Mouse (Mus musculus) MEL-GATA-1-ER (cell line): ENCODE data around the gene Aifm3.

Experiments
- DNase-seq: peaks from one replicate; pipeline ENCODE4 v3.0.0-alpha.2; 2012; ENCODE audit warnings: low read depth; ENCODE audit errors: extremely low read depth

Aifm3 gene

DNA sequence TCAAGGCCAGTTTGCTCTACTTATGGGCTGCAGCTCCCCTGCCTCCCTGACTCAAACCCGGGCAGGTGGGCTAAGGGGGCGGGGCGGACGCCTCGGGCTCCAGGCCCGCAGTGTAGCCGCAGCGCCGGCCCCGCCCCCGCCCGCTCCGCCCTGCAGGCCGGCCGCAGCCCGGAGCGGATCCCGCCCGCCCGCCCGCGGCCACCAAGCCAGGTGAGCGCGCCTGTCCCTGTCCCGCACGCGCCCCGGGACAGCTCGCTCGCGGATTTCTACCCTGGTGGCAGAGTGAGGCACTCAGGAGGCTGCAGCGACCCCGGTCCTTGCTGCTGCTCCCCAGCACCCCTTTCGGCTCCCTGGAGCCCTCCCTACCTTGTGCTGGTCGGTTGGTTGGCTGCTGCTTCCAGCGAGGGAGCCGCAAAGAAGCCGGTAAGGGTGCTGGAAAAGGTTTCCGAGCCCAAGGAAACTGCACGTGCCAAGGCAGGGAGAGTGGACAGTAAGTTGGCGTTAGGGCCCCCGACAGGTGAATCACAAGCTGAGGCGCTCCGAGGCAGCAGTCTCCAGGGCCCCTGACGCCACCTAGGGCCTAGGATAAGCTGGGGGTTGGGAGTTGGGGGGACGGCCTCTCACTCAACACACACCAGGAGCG is at the start of gene Aifm3:
Aifm3 (plus strand) TSS at position 143 of the 643 bp plus-strand sequence.
- DNase-seq = no peak

DNA sequence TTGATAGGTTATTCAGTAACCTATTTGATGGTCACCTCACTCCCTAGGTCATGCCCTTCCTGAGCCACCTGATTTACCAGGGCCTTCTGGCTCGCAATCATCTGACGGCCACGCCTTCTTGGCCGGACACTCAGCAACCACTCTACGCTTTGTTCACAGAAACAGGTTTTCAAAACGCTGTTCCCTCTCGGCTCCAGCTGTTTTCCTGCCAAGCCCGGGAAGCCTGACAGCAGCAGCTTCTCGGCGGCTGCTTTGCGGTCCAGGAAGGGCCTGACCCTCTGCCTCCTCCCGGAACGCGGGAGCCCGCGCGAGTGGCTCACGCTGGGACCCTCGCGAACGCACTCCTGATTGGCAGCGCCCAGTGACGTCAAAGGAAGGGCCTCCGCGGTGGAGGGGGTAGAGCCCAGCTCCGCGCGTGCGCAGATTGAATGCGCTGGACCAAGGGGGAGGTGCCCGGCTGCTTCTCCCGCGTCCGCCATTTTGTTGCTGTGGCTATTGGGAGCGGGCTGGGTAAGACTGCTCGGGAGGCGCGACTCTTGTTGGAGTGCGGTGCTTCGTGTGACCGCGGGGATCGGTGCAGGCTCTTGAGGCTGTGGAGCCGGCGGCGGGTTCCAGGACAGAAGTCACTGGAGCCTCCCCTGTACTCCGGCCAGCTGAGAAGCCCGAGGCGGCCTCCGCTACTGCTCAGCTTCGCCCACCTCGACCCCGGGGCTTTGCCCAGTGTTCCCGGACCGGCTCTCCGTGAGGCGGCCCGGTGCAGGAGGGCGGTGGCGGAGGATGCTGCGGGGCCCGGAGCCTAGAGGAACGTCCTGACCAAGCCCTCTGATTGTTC is 37.7 kb upstream of the Aifm3 start, which contains the start of gene Crkl:
Crkl (plus strand) TSS at position 447 of the 832 bp plus-strand sequence.
- DNase-seq = peak; percentile 88

DNA sequence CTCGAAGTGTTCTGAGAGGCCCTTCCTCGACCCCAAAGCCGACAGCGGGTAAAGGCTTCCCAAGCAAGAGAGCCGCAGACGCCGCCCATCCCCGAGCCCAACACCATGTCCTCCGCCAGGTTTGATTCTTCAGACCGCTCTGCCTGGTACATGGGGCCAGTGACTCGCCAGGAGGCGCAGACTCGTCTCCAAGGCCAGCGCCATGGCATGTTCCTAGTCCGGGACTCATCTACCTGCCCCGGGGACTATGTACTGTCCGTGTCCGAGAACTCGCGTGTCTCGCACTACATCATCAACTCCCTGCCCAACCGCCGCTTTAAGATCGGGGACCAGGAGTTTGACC is 37.1 kb upstream of the Aifm3 start:
- no peak for DNase-seq

DNA sequence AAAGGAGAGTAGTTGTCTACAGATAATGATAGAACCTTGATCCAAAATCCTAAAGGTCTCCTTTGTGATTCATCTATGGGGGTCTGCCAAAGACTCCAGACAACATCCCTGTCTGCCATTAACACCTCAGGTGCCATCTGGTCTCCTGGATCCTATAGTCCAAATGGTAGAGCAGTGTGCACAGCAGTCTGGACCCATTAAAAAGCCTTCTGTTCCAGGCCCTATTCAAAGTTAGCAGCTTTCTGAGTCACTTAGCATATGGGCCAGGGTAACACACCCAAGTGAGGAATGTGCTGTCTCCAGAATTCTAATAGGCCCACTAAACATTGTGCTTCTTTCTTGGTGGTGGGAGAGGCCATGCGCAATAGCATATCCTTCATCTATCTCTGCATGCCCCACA is 32.5 kb upstream of the Aifm3 start:
- DNase-seq = no peak

DNA sequence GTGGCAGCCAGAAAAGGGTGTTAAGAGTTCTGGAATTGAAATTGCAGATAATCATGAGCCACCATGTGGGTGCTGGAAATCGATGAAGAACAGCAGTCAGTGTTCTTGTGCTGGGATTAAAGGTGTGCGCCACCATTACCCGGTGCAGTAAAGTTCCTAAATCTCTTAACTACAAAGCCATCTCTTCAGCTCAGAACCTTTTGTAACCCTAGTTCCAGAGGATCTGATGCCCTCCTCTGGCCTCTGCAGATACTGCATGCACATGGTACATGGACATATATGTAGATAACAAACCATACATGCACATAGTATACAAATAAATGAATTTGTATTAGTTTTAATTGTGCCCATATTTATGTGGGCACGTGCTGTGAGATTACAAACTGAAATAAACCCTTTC is 29.2 kb upstream of the Aifm3 start:
- no peak for DNase-seq

DNA sequence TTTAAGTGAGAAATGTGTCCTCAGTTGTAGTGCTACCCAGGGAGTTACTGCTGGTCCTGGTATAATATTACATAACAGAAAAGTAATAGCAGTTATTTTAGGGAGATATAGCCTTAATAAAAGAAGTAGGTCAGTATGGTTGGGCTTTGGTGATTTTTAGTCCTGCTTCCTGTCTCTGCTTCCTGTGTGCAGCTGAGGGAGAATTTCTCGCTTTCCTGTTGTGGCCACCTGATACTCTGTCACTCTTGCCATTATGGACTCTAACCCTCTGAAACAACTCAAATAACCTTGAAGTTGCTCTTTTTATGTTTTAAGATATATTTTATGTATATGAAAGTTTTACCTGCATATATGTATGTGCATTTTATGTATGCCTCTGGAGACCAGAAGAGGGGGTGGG is 27.8 kb upstream of the Aifm3 start:
- DNase-seq = no peak

DNA sequence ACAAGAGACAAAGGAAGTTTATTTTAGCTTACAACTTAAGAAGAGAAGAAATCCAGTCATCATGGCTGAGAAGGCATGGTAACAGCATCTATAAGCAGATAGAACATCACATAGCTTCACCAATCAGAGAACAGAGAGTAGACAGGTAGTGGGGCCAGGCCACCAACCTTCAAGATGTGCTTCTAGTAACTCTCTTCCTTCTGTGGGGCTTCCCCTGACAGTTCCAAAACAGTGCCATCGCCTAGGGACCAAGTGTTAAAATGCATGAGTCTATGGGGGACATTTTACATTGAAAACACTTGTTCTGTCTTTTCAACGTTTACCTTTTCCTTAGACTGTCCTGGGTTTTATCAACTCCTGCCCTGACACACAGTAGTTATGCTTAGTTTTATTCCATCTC is 26.2 kb upstream of the Aifm3 start:
- no peak for DNase-seq

DNA sequence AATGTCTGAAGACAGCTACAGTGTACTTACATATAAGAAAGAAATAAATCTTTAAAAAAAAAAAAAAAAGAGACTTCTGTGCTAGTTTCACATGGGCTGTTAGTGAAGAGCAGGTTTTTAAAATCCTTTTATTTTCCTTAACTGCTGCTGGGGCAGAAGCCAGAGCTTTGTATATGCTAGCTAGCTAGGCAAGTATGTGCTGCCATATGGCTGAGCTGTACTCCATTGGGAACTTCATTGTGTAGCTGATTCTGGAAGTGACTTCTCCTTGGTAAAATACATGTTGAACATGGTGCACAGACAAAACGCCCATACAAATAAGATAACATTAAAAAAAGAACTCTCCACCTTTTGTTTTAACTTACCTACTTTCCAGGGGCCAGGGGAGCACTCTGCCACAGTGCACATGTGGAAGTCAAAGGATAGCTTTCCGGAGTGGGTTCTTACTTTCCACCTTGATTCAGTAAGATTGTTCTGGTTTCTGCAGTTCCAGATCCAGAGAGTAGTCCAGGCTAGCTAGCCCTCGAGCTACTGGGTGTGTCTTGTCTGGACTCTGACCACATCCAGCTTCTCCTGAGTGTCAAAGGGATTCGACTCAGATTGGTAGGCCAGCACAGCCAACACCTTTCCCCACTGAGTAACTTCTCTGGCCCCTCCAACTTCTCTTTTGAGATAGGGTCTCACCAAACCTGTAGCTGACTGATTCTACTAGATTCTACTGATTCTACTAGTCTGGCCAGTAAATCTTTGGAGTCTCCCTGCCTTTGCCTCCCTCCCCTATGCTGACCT is 22.3 kb upstream of the Aifm3 start:
- no peak for DNase-seq

DNA sequence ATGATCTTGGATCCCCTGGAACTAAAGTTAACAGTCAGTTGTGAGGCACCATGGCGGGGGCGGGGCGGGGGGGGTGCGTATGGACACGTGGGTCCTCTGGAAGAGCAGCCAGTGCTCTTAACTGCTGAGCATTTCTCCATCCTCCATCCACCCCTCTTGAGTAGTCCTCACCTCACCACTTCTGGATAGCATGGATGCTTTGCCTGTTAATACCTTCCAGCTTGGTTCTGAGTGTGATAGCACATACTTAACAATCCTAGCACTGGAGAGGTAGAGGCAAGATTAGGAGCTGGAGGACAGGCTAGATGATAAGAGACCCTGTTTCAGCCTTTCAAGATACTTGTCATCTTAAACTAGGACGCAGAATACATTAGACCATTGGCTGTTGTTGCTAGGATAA is 16.9 kb upstream of the Aifm3 start:
- no peak for DNase-seq

DNA sequence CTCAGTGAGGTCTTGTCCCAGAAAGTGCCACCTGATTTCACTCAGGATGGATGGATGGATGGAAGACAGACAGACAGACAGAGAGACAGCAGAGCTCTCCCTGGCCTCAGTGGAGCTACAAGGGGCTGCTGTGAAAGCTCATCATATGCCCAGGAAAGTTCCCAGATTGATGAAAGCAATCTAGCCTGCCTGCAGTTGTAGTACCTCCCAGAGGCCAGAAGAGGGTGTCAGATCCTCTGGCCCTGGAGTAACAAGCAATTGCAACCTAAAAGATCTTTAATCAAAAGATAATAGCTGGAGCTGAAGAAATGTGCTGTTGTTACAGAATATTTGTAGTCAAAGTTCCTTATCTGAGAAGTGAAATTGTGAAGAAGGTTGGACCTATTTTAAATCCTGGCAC is 15.3 kb upstream of the Aifm3 start:
- no peak for DNase-seq

DNA sequence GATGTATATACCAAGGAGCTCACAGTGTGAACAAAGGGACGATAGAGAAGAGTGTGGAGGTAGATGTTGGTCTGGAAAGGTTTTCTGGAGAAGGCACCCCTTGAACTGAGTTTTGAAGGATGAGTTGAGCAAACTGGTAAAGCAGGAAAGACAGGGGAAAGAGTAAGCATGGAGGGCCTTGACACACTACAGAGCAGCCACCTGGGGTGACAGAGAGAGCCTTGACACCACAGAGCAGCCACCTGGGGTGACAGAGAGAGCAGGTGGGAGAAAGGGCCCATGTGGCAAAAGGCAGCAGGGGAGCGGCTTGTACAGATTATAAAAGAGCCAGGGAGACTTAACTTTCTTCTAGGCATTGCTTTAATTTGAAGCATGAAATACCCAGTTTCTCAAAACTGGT is 14.7 kb upstream of the Aifm3 start:
- DNase-seq = no peak

DNA sequence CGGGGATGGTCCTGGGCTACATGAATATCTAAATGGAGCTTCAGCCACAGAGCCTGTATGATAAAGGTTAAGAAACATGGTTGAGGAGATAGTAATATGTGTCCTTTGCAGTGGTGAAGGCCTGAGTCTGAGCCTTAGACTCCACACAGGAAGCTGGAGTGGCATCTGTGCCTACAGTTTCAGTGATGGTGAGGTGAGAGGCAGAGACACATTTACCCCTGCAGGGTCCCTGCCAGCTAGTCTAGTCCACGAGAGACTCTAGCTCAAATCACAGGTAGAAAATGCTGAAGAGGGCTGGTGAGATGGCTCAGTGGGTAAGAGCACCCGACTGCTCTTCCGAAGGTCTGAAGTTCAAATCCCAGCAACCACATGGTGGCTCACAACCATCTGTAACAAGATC is 14.1 kb upstream of the Aifm3 start:
- no peak for DNase-seq

DNA sequence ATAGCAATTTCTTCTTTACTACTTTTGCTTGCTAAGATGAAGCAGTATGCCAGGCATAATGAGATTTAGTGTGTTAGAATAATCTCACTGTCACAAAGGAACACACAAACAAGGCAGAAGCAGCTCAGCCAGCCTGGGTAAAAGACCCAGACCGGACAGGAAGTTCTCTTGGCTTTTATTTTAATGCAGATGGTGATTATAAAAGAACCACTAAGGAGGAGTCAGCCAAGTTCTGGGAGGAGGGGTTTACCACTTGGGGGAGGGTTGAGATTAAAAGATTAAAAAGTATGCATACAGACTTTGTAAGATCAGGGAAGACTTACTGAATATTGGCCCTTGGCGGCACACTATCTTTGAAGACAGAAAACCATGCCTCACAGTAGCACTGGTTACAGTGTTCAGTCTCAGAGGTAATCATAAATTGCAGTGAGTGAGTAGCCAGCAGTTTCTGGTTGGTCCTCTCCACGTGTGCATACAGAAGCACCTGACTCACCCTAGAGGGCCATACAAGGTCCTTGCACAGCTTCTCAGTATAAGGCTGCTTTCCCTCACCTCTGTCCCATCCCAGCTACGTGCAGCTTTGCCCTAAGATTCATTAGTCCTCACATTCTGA is 11.0 kb upstream of the Aifm3 start:
- DNase-seq = no peak

DNA sequence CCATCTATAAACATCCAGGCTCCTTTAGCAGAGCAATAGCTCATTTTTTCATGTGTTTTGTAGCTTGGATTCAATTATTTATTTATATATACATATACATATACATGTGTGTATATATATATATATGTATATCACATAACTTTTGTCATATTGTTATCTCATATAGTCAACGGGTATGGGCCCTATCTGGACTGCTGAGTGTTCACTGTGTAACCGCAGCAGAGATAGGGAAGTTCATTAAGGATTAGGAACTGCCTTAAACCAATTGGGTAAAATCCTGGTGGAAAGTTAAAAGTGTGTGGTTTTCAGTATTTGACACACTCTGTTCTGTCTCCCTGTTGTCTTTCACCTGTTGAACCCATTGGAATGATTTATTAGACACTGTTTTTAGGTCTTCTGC is 7.9 kb upstream of the Aifm3 start:
- DNase-seq = no peak

DNA sequence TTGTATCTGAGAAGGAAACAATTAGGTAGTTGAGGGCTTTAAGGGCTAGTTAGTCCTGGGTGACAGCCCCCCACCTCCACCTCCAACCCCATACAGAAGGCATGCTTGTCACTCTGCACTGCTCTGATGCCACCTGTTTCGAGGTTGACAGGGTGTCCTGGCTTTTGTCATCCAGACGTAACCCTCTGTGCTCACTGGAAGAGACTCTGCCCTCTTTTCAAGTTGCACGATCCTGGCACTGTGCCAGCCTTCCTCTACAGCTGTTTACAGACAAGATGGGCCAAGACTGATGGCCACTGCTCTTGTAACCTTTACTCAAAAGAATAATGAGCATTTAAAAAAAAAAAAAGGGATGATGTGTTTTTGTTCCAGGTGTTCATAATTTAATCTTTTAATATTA is 2.9 kb upstream of the Aifm3 start:
- no peak for DNase-seq

DNA sequence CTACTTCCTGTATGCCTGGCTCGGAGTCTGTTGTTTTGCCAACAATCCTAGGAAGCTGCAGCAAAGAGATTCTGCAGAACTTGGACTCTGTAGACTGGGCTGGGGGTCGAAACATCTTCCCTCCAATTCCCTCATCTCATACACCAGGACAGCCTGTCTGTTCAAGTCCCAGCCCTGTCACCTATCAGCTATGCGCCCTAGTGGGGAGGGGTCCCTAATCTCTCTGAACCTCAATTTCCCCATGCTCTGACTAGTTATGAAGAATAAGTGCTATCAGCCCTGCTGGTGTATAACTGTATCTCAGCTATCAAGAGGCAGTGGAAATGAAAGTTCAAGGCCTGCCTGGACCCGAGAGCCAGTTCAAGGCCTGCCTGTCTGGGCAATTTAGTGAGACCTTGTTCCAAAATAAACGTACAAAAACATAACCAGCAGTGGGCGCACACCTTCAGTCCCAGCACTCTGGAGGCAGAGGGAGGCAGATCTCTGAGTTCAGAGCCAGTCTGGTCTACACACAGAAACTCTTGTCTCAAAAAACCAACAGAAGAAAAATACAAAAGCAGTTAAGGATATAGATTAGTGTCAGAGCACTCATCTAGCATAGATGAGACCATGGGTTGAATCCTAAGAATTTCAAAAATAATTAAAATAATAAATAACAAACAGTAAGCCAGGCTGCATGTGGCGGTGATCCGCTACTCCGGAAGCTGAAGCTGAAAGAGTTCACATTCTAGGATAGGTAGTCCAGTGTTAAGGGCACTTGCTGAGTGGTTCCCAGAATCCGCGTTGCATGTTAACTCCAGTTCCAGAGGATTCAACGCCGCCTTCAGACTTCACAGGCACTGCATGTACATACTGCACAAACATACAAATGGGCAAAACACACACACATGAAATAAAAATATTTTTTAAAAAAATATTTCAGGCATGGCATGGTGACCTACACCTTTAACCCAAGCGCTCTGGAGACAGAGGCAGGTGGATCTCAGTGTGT is 638 bp upstream of the Aifm3 start:
- DNase-seq = no peak

DNA sequence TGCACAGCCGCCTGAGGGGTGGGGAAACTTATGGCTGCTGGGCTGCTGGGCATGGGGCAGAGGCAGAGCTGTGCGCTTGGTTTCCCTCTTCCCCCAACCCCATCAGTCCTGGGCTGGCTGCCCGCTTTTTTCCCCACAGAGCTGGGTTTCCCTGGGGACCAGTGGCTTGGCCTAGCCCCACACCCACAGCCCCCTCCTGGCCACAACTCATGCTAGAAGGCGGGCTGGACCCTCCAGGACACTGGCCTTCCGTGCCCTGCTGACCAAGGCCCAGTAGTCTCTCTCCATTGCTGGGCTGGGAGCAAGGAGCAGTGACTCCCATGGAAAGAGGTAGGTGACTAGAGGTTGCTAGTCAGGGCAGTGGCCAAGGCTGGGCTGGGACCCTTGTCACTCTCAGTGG is 1.7 kb downstream of the Aifm3 start:
- DNase-seq = no peak

DNA sequence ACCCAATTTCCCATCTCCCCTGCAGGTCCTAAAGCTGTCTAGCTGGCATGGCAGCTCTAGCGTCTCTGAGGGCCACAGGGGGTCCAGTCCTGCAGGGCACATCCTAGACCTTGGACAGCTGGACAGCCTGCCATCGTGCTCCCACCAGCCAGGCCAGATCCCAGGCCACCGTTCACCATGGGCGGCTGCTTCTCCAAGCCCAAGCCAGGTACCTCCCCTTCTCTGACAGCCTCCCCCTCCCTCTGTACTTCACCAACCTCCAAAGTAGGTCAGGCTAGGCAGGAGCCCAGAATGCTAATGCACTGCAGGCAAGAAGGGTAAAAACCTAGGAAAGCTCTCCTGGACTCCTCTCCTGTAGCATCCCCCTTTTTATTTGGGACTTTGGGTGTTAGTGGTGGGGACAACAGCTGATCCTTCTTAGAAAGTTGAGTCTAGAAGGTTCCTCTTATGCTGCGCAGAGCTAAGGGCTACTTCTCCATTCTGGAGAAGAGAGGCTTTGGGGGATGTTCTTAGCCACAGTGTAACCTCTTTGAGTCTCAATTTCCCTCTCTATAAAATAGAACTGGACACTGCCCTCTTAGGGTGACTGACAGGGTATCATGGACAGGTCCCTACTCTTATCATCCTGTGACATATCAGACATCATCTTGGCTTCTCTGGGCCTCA is 2.6 kb downstream of the Aifm3 start:
- DNase-seq = no peak

DNA sequence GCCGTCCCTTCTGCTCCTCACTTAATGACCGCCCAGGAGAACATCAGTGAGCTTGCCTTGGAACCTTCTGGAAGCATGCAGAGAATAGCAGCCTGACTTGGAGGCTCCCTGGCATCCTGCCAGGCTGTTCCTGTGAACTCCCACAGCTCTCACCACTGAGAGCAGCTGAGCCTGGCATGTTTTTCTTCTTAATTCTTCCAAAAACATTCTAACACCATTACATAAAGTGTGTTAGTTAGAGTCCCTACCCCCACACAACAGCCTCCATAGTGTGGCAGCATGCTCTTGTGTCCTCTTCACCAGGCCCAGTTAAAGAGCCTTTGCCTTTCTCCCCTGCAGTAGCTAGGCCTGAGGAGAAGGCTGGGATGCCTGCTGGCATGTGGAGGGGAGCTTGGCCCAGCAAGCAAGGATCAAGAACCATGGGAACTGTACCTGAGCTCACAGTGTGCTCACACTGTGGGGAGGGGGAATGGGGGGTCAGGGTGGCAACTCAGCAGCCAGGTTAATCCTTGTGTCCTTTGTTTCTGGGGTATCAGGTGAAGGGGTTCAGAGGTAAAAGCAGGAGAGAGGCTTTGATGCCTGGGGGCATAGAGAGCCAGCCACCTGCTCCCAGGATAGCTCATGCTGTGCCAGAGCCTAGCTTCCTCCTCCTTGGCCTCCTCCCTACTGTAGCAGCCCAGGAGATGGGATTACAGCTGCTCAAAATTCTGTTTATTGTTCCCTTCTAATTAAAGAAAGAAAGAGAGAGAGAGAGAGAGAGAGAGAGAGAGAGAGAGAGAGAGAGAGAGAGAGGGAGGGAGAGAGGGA is 7.3 kb downstream of the Aifm3 start:
- no peak for DNase-seq
